Mouse (Mus musculus): Measurements from ENCODE around the gene Tmem120b.

Tmem120b gene

DNA sequence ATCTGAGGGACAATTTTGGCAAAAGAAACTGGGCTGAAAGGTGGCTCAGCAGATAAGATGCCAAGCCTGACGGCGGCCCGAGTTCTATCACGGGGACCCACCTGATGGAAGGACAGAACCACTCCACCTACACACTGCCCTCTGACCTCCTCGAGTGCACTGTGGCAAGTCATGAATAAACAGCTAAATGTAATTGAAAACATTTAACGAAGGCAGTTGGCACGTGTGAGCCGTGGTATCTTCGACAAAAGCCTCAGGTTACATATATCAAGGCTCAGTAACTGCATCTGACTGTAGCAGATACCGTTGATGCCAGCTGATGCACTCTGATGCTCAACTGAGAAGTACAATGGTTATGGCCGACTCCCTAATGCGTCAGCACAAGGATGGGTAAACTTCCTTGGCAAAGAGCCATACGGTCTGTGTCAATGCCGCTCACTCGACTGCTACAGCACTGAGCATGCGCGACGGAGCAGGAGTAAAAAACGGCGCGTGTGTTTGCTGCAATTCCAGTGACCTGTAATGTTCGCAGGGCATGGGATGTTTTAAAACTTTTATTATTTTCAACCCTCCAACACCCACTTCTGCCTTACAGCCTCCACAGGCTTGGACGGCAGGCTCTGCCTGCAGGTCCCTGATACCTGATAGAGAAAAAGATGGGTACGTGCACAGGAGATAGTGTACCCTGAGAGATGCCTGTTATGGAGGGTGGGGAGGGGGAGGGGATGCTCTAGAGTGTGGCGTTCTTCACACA, 26.2 kb downstream of the Tmem120b start:
- peak; percentile 88 for DNase-seq

DNA sequence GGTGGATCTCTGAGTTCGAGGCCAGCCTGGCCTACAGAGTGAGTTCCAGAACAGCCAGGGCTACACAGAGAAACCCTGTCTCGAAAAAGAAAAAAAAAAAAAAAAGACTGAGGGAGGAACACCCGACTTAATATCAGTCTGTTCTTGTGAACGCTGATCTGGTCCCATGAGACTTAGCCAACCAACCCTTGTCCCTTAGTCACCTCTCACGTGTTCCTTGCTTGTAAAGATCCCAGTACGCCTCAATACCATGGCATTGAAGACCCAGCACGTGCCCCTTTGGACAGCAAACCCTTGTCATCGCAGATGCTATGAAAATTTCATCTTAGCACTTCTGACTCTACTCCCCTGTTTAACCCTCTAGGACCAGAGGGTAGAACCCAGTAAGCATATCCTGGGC, 28.1 kb downstream of the Tmem120b start:
- DNase-seq = no peak

DNA sequence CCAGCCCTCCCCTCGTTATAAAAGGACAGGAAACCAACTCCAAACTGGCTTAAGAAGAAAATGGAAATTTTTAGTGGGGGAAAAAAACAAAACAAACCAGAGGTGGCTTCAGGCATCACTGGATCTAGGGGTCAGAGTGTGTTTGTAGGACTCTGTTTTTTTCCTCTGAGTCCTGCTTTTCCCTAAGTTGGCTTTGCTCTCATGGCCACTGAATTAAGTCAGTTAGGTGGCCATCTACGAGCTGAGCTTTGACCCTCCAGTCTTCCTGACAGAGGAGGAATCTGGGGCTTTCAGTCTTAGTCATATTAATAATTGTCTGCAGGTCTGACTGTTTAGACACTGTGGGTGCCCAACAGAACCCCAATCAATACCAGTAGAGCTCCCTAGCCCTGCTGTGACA, 30.3 kb downstream of the Tmem120b start:
- DNase-seq = no peak

DNA sequence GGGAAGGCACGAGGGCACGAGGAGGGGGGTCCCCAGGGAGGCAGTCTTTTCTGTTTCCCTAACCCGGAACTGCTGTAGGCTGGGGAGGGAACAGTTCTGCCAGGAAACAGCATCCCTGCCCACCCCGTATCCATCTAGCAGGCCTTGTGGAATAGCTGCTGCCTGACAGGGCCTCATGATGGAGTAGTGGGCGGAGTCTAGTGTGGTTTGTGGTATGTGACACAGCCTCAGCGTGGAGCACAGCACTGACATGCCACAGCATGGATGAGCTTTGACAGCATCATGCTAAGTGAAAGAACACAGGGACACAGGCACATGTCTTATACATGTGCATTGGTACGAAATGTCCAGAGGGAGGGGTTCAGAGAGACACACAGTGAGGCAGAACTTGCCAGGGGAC, 34.2 kb downstream of the Tmem120b start:
- DNase-seq = no peak

DNA sequence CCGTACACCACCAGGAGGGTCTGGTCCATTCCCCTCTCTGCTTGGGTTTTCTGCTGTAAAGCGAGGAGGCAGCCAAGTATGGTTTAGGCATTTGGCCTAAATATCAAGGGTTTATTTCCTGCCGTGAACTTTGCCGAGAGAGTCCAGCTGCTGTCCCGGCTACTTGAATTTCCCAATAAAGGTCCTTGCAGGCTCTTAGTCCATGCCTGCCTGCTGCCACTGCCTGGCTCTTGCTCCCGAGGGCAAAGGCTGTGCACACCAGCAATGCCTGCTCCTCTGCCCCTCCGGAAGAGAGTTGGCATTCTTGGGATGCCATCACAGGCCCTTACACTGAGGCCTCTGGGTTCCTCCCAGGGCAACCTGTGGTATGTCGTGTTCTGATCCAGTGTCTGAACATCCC, 35.3 kb downstream of the Tmem120b start:
- DNase-seq = no peak

DNA sequence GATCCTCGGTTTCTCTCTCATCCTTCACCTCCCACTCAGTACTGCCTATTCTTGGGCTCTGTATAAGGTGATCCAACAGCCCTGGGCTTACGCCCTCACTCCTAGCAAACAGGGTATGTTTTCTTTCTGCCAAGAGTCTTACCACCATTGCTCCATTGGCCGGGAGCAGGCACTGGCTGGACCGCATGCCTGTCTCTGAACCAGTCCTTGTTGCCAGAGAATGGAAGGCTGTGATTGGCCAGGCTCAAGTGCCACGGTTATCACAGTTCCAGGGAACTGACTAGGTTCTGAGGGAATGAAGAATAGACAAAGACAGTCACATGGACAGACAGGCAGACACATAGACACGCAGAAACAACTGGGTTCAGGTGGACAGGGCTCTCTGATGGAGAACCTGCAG, 36.6 kb downstream of the Tmem120b start:
- DNase-seq = no peak

DNA sequence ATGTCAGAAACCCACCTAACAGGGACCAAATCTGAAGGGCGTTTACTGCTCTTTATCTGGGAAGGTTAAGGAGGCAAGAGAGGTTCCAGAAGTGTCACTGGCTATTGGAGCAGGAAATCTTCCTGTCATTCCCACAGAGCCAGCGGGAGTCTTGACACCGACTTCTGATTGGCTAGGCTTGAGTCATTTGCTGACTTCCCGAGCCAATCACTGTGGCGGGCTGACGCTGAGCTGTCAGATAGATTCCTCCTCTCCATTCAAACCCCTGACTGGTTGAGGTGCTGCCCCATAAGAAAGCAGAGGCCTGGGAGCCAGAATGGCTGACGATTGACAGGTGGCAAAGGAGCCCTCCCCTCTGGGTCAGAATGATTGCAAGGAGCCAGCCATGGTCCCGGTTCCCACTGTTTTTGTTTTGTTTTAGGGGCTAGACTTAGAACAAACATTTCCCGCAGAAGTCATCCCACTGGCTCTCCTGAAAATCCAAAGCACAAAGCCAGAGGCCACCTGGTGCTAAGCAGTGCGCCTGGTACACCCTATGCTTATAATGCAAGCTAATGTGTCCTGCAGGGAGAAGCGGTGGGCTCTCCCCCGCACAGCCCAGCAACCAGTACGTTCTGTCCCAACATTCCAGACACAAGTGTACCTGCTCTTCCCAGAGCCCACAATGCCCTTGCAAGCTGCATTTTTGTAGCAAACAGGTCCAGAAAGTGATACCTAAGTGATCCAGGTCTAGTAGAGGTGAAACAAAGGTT, 41.4 kb downstream of the Tmem120b start:
- no peak for DNase-seq

DNA sequence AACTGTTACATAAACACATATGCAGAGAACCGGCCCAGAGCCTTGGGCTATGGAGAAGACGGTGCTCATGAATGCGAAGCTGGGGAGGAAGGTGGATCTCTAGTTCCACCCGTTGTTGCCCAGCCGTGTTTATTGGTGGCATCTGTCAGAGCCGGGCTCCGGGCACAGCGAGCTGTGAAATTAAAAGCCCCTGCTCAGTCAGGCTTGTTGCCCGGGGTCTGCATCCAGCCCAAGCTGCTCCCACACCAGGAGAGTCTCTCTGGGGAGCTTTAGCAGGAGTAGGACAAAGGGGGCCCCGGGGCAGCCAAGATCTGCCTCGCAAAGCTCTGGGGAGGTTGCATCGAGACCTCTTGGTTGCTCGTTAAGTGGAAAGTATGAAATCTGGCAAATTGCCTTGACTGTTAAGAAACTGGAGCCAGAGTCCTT, 42.1 kb downstream of the Tmem120b start:
- no peak for DNase-seq

DNA sequence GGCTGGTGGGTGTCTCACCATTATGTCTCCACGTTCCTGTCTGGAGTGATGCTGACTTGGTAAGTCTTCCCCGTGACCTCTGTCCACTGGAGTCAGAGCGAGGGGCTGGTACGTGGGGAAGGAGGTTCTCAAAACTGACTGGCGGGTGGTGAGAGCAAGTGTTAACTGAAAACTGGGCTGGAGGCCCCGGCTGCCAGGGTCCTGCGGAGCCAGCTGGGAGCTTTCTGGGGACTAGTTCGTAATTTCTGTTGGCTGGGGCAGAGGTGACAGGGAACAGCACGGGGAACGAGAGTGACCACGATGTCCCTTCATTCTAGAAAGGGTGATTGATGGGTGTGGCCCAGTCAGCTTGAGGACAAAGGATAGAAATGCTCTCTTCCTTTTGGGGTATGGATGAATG, 45.9 kb downstream of the Tmem120b start:
- no peak for DNase-seq

DNA sequence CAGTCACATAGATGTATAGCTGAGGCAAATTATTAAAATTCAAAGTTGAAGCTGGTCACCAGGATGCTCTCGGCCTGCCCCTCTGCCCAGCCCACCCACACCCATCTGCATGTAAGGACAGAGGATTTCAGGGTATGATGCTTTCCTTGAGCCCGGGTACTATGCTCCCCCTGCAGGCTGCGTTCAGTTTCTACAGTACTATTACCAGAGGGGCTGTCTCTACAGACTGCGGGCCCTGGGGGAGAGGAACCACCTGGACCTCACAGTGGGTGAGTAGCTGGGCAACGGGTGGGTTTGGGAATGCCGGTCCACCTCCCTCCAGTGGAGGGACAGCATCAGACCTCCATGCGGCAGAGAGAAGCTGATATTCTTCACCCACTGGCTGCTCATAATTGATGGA, 46.7 kb downstream of the Tmem120b start:
- peak; percentile 42 for DNase-seq

DNA sequence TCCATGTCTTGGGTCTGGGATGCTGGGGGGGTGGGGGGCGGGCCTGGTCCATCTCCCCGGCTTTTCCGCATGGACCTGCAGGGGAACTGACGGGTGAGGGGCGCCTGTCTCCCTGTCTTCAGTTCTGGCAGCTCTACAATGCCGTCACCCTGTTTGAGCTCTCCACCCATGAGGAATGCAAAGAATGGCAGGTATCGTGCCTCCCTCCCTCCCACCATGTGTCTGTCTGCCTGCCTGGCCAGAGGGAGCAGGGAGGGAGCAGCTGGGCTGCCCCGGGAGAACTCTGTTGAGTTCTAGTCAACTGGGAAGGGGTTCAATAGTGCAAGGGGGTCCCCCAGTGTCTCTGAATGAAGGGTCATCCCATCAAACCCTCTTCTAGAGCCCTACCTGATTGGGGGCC, 47.9 kb downstream of the Tmem120b start:
- DNase-seq = no peak

DNA sequence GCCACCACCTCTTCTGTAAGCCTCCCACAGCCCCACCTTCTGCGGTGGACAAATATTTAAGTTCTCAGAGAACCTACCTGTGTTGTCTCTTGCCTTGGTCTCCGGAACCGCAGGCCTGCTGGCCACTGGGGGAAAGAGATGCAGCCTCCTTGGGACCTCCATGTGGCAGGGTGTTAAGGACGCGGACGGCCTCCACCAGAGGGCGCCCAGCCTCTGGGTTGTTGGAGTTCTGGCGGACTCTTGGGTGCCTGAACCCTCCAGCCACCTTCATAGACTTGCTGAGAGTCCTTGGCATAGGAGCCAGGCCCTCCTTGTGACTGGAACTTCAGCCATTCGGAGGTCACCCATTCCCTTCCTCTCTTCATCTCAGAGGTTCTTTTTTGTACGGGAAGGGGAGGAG, 49.0 kb downstream of the Tmem120b start:
- peak; percentile 84 for DNase-seq

DNA sequence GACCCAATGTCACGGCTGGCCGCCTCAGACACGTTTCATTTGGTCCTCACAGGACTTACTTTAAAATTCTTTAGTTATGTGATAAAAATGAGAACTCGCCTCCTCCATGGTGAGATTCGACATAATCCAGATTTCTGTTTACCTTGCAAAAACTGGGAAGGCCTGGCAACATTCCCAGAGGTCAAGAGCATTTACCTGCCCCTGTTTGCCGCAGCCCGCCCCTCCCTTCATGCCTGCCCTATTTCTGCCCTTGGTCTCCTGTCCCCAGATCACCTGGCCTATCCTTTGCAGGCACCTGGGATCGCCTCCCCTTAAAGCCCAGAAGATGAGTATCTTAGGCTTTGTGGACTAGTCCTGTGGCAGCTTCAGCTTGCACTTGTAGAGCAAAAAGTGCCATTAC, 49.6 kb downstream of the Tmem120b start:
- DNase-seq = no peak

DNA sequence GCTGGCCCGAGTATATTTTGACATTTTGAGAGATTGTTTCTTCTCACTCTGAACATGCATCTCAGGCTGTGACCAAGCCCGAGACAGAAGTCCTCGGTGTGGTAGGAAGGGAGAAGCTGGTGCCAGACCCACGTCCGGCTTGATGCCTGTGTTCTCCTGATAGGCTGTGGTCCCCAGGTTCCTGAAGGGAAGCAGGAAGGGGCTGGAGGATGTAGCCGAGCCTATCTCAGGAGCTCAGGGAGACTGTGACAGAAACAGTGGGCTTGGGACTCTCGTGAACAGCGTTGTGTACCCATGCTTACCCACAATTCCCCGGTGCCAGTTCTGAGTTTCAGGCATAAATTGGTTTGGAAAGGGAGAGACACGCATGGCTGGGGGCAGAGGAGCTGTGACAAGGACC, 50.6 kb downstream of the Tmem120b start:
- no peak for DNase-seq

DNA sequence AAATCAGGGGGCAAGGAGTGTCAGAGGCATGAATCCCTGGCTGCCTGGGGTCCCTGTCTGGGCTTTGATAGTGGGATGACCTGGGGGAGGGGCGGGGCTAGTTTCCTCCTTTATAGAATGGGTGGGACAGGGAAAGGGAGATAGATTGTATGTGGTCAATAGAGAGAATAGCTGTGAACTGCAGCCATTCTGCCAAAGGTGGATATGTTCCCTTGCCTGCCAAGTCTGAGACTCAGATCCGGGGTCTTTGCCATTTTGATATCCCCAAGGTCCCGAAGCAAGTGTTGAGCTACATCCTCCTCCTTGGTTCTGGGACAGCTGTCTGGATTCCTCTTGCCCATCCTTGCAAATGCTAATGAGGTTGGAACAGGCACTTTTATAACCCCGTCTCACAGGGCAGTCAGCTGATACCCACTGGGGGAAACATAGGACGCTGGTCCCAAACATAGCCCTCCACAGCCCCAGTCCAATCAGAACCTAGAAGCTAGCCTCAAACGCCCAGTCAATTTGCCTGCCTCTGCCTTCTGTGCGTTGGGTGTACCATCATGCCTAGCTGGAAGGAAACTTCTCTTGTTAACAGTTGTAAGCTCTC, 52.5 kb downstream of the Tmem120b start:
- DNase-seq = no peak

DNA sequence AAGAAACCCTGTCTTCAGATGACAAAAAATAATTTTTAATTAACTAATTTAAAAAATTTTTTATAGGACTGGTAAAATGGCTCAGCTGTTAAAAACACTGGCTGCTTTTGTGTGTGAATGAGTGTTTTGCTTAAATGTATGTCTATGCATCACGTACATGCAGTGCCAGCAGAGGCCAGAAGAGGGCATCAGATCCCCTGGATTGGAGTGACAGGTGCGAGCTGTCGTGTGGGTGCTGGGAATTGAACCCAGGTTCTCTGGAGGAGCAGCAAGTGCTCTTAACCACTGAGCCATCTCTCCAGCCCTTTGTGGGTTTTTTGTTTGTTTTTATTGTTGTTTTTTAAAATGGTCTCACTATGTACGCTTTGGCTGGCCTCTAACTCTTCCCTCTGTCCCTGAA, 54.0 kb downstream of the Tmem120b start:
- peak; percentile 61 for DNase-seq

DNA sequence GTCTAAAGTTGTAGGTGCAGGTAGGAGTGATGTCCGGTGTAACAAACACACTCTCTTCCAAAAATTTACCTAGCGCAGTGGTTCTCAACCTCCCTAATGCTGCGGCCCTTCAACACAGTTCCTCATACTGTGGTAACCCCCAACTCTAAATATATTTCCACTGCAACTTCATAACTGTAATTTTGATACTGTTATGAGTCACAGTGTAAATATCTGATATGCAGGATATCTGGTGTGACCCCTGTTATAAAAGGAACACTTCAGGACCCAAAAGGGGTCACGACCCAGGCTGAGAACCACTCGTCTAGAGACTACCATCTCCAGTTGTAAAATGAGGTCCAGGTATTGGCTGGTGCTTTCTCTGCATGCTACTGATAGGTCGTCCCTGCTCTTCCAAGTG, 56.9 kb downstream of the Tmem120b start:
- no peak for DNase-seq

DNA sequence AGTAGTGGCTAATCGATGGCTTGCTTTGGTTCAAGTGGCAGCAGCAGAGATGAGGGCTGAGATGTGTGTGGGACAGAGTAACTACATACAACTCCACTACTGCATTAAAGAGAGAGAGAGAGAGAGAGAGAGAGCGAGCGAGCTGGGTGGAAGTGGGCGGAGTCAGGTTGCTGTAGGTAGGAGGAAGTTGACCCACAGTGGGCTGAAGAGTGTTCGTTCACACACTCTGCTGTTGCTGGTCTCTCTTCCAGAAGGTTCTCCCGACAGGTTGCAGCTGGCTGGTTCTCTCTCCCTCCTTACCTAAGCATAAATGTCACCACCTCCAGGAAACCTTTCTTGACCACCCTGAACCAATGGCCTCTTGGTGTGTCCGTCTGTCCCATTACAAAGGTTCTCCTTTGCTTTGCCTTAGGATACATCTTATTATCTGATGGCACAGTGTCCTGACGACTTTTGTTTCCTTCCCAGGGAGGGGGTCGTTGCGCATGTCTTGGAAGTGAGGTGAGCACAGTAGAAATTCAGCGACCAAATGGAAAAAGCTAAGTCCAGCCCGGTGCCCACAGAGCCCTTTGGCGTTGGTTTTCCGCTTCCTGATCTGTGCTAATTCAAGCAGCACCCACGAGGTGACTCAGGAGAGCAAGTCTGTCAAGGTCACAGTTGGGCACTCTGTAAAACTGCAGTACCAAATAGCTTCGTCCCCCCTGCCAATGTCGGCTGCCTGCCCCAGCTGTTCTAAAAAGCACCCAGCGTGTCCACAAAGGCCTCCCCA, 57.6 kb downstream of the Tmem120b start:
- DNase-seq = peak; percentile 44

DNA sequence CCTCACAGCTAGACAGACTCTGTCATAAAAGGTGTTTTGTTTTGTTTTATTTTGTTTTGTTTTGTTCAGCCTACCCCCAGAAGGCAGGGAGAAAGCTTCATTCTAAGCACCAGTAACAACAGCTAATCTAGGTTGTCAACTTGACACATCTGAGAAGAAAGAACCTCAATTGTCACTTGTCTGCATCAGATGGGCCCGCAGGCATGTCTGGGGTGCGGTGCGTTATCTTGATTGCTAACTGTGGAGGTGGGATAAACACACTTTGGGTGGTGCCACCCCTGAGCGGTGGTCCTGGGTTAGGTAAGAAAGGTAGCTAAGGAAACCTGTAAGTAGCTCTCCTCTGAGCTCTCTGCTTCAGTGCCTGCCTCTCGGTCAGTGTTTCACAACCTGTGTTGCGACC, 58.8 kb downstream of the Tmem120b start:
- no peak for DNase-seq

DNA sequence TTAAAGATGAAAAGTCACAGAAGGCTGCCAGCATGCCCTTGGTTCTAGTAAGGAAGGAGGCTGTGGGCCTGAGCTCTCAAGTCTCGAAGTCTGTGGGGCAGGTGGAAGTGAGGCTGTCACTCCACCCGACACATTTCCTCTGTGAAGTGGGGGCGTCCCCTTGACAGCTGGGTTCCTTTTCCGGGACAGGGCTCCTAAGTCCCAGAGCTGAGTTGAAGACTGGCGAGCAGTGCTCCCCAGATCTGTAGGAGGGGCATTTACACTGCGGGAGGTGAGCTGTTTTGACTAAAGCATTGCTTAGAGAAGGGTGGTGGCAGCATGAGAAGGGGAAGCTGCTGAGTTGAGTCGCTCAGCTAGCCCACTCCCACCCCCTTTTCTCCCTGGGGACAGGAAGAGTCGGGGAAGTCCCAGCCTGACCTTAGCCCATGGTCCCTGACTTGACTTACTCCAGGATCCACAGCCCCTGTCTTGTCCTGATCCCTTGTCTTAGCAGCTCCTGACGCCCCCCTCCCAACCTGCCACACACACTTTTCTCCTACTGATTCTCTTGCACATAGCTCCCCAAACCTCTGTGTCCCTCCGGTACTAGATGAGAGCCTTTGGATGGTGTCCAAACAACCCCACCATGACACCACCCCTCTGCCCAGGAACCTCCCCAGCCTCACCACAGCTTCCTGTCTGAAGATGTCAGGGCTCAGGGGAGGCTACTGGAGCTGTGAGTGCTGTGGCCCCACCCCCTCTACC, 60.4 kb downstream of the Tmem120b start:
- DNase-seq = peak; percentile 49

DNA sequence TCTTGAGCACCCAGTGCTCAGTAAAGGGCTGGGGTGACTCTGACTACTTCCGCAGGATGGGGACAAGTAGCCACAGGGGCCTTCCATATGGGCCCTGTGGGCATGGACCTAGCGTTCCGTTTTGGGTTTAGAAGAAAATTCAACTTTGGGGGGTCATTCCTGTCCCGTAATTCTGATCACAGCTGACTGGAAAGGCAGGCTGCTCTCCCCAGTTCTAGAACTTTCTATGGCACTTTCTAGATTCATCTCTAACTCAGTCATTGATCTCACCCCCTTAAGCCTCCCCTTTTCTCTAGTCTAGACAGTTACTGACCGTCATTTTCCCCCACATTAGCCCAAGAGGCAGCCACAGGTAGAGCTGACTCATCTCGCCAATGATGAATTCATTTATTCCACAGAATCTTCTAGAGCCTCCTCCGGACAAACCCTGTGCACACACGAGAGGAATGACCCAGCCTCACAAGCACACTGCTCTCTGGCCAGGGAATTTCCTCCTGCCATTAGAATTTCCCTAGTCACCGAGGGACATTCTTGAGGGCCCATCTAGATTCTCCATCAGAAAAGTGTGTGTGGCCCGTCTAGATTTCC, 61.0 kb downstream of the Tmem120b start:
- no peak for DNase-seq
